ENCODE assay signal across 22 mouse cellular contexts in the genomic region with DNA sequence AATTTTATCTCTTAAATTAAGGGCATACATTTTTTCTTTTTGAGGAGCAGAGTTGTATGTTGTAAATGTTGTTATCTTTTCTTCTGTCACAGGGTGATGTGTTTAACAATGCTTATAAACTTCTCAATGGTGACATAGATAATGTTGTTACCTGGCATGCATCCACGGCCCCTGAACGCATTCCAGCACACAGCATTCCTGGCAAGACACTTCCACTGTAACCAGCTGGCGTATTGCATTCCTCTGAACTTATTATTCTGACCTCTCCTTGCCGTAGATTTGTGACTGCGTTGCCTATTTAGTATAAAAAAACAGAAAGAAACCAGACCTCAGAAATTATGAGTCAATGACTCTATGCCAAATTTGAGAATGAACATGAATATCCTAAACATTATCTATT. TPM values are rescaled to one million over a fixed set of nuclear protein-coding genes. Genes with fewer than 3 reads are reported as not detected.
A peak's percentile ranks its signal among the peaks of the same experiment; 100 is the strongest.
DNase-seq lines count a peak whose midpoint lies in the region; ATAC-seq lines count a peak whose summit lies in the region.
"Had no signal": no experiment of that assay in that cellular context is flagged by ENCODE, and none has a peak within 500 bp of the region (broad histone marks: within the 10 kb centered on the region; RNA-seq: fewer than 3 reads in every experiment).

No protein-coding gene starts in this region.

- no peaks in the 10 kb centered on the region for H3K36me3 ChIP-seq in heart, embryonic 16.5 days (ENCODE audit: control insufficient read depth, insufficient read depth)
- H3K36me3 ChIP-seq: embryonic facial prominence, embryonic 10.5 days; hindbrain, embryonic 10.5 days; limb, embryonic 15.5 days; lung, embryonic 15.5 days had no signal

- peak; percentile 70; the same call in 1 of the 2 replicates for ATAC-seq in heart, embryonic 16.5 days (replicated peaks; ENCODE audit: extremely low read depth, insufficient read depth, low FRiP score)
- ATAC-seq: forebrain, embryonic 16.5 days had no signal

- DNase-seq in heart, postnatal 25 days (ENCODE audit: low spot score): no peak
- peak; percentile 20 for DNase-seq in urinary bladder, postnatal 14 days (ENCODE audit: low spot score)
- DNase-seq in urinary bladder, postnatal 36 days (ENCODE audit: low spot score in 2 of 2): no peak
- peak; percentile 90 for DNase-seq in cerebellum, adult 9-10 months
- DNase-seq in heart, postnatal 4 days: peak; percentile 70
- no peak for DNase-seq in frontal cortex, postnatal 36 days (ENCODE audit: low spot score in 2 of 2)
- DNase-seq in retina, postnatal 1 day: no peak
- DNase-seq: adrenal gland, postnatal 14 days; gastrocnemius, postnatal 10 days; midbrain, embryonic 14.5 days; thymus, adult 2 months had no signal

- H3K4me3 ChIP-seq in heart, embryonic 16.5 days (ENCODE audit: low read length): no peak overlapping the region
- H3K4me3 ChIP-seq: embryonic facial prominence, embryonic 10.5 days; hindbrain, embryonic 10.5 days; limb, embryonic 15.5 days; lung, embryonic 15.5 days had no signal

- H3K4me2 ChIP-seq in heart, embryonic 16.5 days (ENCODE audit: low read depth, low read length): no peak overlapping the region
- H3K4me2 ChIP-seq: limb, embryonic 15.5 days; lung, embryonic 15.5 days had no signal

- no peak overlapping the region for H3K9ac ChIP-seq in heart, embryonic 16.5 days (ENCODE audit: low read length)
- H3K9ac ChIP-seq: limb, embryonic 15.5 days; lung, embryonic 15.5 days had no signal

- H3K27me3 ChIP-seq in heart, embryonic 16.5 days (ENCODE audit: control insufficient read depth, insufficient read depth, low read length): no peaks in the 10 kb centered on the region
- H3K27me3 ChIP-seq: limb, embryonic 15.5 days; lung, embryonic 15.5 days had no signal

- intact Hi-C loops in heart, postnatal 25 days (cut with DNase I): no loop called here

- no peak overlapping the region for H3K27ac ChIP-seq in heart, embryonic 16.5 days (ENCODE audit: low read length)
- H3K27ac ChIP-seq: embryonic facial prominence, embryonic 10.5 days; hindbrain, embryonic 10.5 days; limb, embryonic 15.5 days; lung, embryonic 15.5 days had no signal

- H3K4me1 ChIP-seq in heart, embryonic 16.5 days (ENCODE audit: control insufficient read depth, insufficient read depth, low read length): no peaks in the 10 kb centered on the region
- H3K4me1 ChIP-seq: embryonic facial prominence, embryonic 10.5 days; hindbrain, embryonic 10.5 days; limb, embryonic 15.5 days; lung, embryonic 15.5 days had no signal

- 28% methylated on average over 5 of the region's 5 CpGs for WGBS in heart, embryonic 16.5 days

- H3K9me3 ChIP-seq in heart, embryonic 16.5 days (replicated peaks; ENCODE audit: control insufficient read depth, low read length): no peaks in the 10 kb centered on the region
- H3K9me3 ChIP-seq: embryonic facial prominence, embryonic 10.5 days; hindbrain, embryonic 10.5 days; limb, embryonic 15.5 days; lung, embryonic 15.5 days had no signal

RNA-seq across cellular contexts. Expression of gene Tmprss11c, which starts 17.0 kb away (rescaled TPM):
- not detected in 2 replicates for polyA plus RNA-seq in heart, embryonic 16.5 days (2015; fragmentation: Nextera tagmentation; extraction: Ambion mirVana)
- not detected for total RNA-seq in heart, postnatal 25 days (2021)
- total RNA-seq in heart, postnatal 4 days (2021): not detected
- total RNA-seq: adrenal gland, postnatal 14 days; ES-E14; gastrocnemius, postnatal 10 days; layer of hippocampus, adult 8-10 months; left cerebral cortex, postnatal 10 days had no signal
- polyA plus RNA-seq: embryonic facial prominence, embryonic 10.5 days; forebrain, embryonic 16.5 days; hindbrain, embryonic 10.5 days; intestine, embryonic 14.5 days; kidney, embryonic 14.5 days; limb, embryonic 15.5 days; lung, embryonic 15.5 days; midbrain, embryonic 14.5 days; thymus, adult 2 months had no signal

Comparison
In these comparisons a context has a peak if more than half of its experiments do, and no peak if none do; other contexts are left out.
1. DNase-seq: peak in urinary bladder, postnatal 14 days (single experiment), cerebellum, adult 9-10 months (single experiment) and heart, postnatal 4 days (single experiment); none in heart, postnatal 25 days (single experiment), urinary bladder, postnatal 36 days (0 of 2), frontal cortex, postnatal 36 days (0 of 2) and retina, postnatal 1 day (single experiment).